Mouse (Mus musculus) neural tube, embryonic 11.5 days (tissue): ENCODE data around the gene Tmem109. TPM values are rescaled to one million over a fixed set of nuclear protein-coding genes. Genes with fewer than 3 reads are reported as not detected.

Experiments
- ATAC-seq: fragments of 200-750 bp; cut with Nextera tagmentation; 2 replicates; pipeline ENCODE4 v1.8.0; 2017; ENCODE audit warnings: moderate number of reproducible peaks, mild to moderate bottlenecking, moderate TSS enrichment, moderate library complexity; ENCODE audit not compliant: insufficient read depth, low FRiP score, low TSS enrichment
- DNase-seq: peaks from one replicate; pipeline ENCODE4 v3.0.0-alpha.2; 2015; ENCODE audit warnings: low spot score
- H3K27ac ChIP-seq: fragments of 300-500 bp; sonication (generic); 2 replicates; pipeline ENCODE4 v1.5.1; 2014; ENCODE audit warnings: low read depth, mild to moderate bottlenecking, low read length
- H3K27me3 ChIP-seq: fragments of 300-500 bp; sonication (generic); 2 replicates; pipeline ENCODE4 v1.6.1; 2014; ENCODE audit warnings: mild to moderate bottlenecking, low read length, mixed read lengths; ENCODE audit not compliant: control insufficient read depth, insufficient read depth
- H3K36me3 ChIP-seq: fragments of 300-500 bp; sonication (generic); 2 replicates; pipeline ENCODE4 v1.6.1; 2014; ENCODE audit warnings: mild to moderate bottlenecking, low read length, moderate library complexity, mixed read lengths; ENCODE audit not compliant: control insufficient read depth, insufficient read depth
- H3K4me1 ChIP-seq: fragments of 300-500 bp; sonication (generic); 2 replicates; pipeline ENCODE4 v1.6.1; 2014; ENCODE audit warnings: low read length, mixed read lengths; ENCODE audit not compliant: control insufficient read depth, insufficient read depth
- H3K4me2 ChIP-seq: fragments of 300-500 bp; sonication (generic); 2 replicates; pipeline ENCODE4 v1.6.1; 2014; ENCODE audit warnings: low read depth, mild to moderate bottlenecking, moderate library complexity
- H3K4me3 ChIP-seq: fragments of 300-500 bp; sonication (generic); 2 replicates; pipeline ENCODE4 v1.5.1; 2014; ENCODE audit warnings: low read depth, low read length
- H3K9ac ChIP-seq: fragments of 300-500 bp; sonication (generic); 2 replicates; pipeline ENCODE4 v1.6.1; 2014; ENCODE audit warnings: mild to moderate bottlenecking, low read length
- H3K9me3 ChIP-seq: fragments of 300-500 bp; sonication (generic); 2 replicates; pipeline ENCODE4 v1.6.1; 2016; ENCODE audit warnings: low read length; ENCODE audit not compliant: control insufficient read depth
- WGBS: fragments of 180-500 bp; shearing (Covaris S2); extraction: QIAGEN DNeasy Blood & Tissue Kit; methylation state at CpG from one replicate; pipeline ENCODE4 v1.1.7; 2014; 5-methylcytosine and 5-hydroxymethylcytosine counted together
- polyA plus RNA-seq: library from polyadenylated mRNA; unstranded; fragments of >200 nt; fragmentation: Nextera tagmentation; extraction: Ambion mirVana; gene quantifications from 2 replicates; pipeline ENCODE4 v1.2.1, GENCODE M21; 2014

Gene Tmem109
- polyA plus RNA-seq, 1 experiment from 2014 or later, result 49.5 TPM

DNA sequence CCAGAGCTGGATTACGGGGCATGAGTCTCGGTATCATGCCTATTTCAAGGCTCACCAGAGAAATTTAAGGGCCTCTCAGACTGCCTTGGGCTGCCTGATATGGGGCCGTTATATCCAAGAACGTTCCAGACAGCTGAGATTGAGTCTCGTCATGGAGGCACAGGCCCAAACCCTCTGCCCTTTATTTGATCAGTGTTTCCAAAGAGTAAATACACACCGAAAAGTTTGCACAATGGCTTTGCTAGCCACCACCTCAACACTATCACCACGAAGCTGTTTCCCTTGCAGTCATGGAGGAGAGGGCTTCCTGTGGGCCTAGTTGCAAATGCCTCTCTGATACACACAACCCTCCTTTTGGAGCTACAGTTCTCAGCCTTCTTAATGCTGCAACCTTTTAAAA lies 57.7 kb downstream of the Tmem109 start:
- Histone ChIP-seq H3K27me3 (no peaks in the 10 kb centered on the region), H3K36me3 (no peaks in the 10 kb centered on the region), H3K4me1 (no peaks in the 10 kb centered on the region), H3K9ac (no peak overlapping the region), H3K9me3 (no peaks in the 10 kb centered on the region), H3K27ac (no peak overlapping the region), H3K4me2 (no peak overlapping the region), H3K4me3 (no peak overlapping the region)
- 93% methylated on average over 7 of the region's 7 CpGs for WGBS
- DNase-seq (no peak), ATAC-seq (no peak)

DNA sequence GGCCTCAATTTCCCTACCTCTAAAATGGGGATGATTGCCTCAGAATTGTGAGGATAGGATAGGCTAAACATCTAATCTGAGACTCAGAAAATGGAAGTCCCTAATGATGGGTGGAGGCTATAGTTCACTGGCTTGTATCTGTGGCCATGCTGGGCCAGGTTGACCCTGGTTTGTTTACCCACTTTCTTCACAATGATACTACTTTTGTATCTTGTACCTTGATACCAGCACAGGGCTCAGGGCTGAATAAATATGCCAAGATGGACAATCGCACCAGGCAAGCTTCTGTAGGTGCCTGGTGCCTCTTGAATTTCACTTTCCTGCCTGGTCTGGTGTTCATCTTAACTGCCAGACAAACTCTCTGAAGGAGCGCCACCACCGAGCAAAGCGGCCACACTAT lies 59.3 kb downstream of the Tmem109 start:
- DNase-seq (no peak), ATAC-seq (no peak)
- H3K27ac ChIP-seq, result no peak overlapping the region
- no peaks in the 10 kb centered on the region for H3K9me3 ChIP-seq
- no peak overlapping the region for H3K4me3 ChIP-seq
- no peaks in the 10 kb centered on the region for H3K27me3 ChIP-seq
- H3K9ac ChIP-seq, result no peak overlapping the region
- no peaks in the 10 kb centered on the region for H3K4me1 ChIP-seq
- 93% methylated on average over 4 of the region's 4 CpGs for WGBS
- H3K4me2 ChIP-seq, result no peak overlapping the region
- no peaks in the 10 kb centered on the region for H3K36me3 ChIP-seq

DNA sequence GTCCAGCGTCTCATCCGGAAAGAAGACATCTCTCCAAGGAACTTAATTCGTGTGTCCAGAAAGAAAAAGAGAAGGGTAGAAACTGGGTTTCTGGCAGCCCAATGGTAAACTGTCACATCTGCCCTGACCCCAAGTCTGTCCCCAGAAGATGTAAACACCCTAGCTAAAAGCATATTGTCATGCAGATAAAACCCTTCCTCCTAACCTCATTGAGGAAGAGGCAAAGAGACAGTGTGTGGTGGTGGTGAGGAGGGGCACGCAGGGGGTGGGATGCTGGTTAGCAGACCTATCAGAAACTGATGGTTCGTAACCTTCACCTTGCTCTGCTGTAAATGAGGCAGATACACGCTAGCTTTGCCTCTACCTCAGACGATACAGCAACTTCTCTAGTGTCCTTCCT lies 60.5 kb downstream of the Tmem109 start:
- Histone ChIP-seq H3K4me2 (no peak overlapping the region), H3K9ac (no peak overlapping the region), H3K4me3 (no peak overlapping the region), H3K9me3 (no peaks in the 10 kb centered on the region), H3K27me3 (no peaks in the 10 kb centered on the region), H3K27ac (no peak overlapping the region), H3K4me1 (no peaks in the 10 kb centered on the region), H3K36me3 (no peaks in the 10 kb centered on the region)
- WGBS, result 61% methylated on average over 7 of the region's 7 CpGs
- DNase-seq, result no peak
- no peak for ATAC-seq

Other genes with a start within 250 kb of the Tmem109 start
- 0.34 TPM in 2 replicates for gene Vwce, start 247.8 kb downstream of the Tmem109 start, polyA plus RNA-seq
- not detected in 2 replicates for gene Pga5, start 203.9 kb downstream of the Tmem109 start, polyA plus RNA-seq
- gene Vps37c, start 193.3 kb downstream of the Tmem109 start, polyA plus RNA-seq, result 34.3 and 34.4 TPM in 2 replicates
- gene Cd5, start 143.0 kb downstream of the Tmem109 start, polyA plus RNA-seq, result 0.11 and 0.24 TPM in 2 replicates
- not detected in 2 replicates for gene Cd6, start 51.9 kb downstream of the Tmem109 start, polyA plus RNA-seq
- gene Slc15a3, start 42.3 kb downstream of the Tmem109 start, polyA plus RNA-seq, result 0.09 and 0.53 TPM in 2 replicates
- gene Tmem132a, start 12.1 kb downstream of the Tmem109 start, polyA plus RNA-seq, result 82.6 and 85.5 TPM in 2 replicates
- gene Prpf19, start 13.2 kb upstream of the Tmem109 start, polyA plus RNA-seq, result 47.3 and 56.8 TPM in 2 replicates
- gene Zp1, start 38.6 kb upstream of the Tmem109 start, polyA plus RNA-seq, result not detected in 2 replicates
- gene Ptgdr2, start 55.2 kb upstream of the Tmem109 start, polyA plus RNA-seq, result not detected in 2 replicates
- 23.4 and 24.1 TPM in 2 replicates for gene Ccdc86, start 67.3 kb upstream of the Tmem109 start, polyA plus RNA-seq
- gene Ms4a10, start 92.7 kb upstream of the Tmem109 start, polyA plus RNA-seq, result not detected in 2 replicates
- not detected in 2 replicates for gene Ms4a15, start 111.2 kb upstream of the Tmem109 start, polyA plus RNA-seq
- not detected in 2 replicates for gene Ms4a18, start 136.0 kb upstream of the Tmem109 start, polyA plus RNA-seq
- not detected in 2 replicates for gene Ms4a8a, start 199.1 kb upstream of the Tmem109 start, polyA plus RNA-seq
- not detected in 2 replicates for gene 1700017D01Rik, start 248.9 kb upstream of the Tmem109 start, polyA plus RNA-seq